Mouse (Mus musculus): Measurements from ENCODE around the gene Nell2.

Gene Nell2

GRCm38 (mm10) chr15:95527948-95528861 lies at the start of gene Nell2:
Gene Nell2 (minus strand): TSS chr15:95528559.
- DNase-seq (ENCODE audit: inconsistent ontology term): peak; percentile 62

- DNase-seq (ENCODE audit: inconsistent ontology term): peak; percentile 20
Measured at GRCm38 (mm10) chr15:95574661-95575060, 46.3 kb upstream of the Nell2 start.

GRCm38 (mm10) chr15:95569606-95570005 lies 41.2 kb upstream of the Nell2 start:
- no peak for DNase-seq (ENCODE audit: inconsistent ontology term)

- DNase-seq (ENCODE audit: inconsistent ontology term): no peak
Measured at GRCm38 (mm10) chr15:95565160-95565559, 36.8 kb upstream of the Nell2 start.

- DNase-seq (ENCODE audit: inconsistent ontology term): no peak
Measured at GRCm38 (mm10) chr15:95561303-95561702, 32.9 kb upstream of the Nell2 start.

DNA sequence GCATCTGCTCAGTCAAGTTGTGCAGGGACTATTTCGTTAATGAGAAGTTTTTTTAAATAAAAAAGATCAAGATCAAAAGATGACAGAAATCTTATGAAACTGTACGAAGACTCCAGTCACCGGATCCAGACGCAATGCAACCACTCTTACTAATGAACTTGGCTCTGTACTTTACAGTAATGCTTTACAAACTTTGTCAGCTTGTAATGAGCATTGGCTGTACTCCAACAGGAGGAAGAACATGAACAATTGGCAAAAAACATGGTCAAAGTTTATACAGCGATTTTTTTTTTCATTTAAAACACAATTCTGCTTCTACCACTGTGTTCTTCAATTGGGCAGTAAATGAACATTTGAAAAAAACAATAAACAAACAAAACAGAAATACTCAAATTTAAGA lies 21.7 kb upstream of the Nell2 start:
- DNase-seq (ENCODE audit: inconsistent ontology term): peak; percentile 55

GRCm38 (mm10) chr15:95542632-95543031 lies 14.3 kb upstream of the Nell2 start:
- no peak for DNase-seq (ENCODE audit: inconsistent ontology term)

DNA sequence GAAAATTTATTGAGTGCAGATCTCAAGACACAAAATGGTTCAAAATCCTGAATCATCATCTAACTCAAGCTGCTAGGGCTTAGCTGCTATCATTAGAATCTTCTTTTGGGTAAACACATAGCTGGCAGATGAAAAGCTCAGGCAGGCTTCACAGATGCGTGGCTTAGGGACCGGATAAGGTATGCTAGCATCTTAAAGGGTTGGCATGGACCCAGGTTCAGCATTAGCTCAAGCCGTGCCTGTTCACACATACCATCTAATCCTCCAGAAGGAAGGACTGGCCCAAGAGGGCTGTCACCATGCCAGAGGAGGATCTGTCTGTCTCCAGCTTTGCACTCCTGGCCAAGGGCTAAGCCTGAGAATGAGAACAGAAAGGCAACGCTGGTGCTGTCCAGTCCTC lies 8.4 kb upstream of the Nell2 start:
- no peak for DNase-seq (ENCODE audit: inconsistent ontology term)

DNA sequence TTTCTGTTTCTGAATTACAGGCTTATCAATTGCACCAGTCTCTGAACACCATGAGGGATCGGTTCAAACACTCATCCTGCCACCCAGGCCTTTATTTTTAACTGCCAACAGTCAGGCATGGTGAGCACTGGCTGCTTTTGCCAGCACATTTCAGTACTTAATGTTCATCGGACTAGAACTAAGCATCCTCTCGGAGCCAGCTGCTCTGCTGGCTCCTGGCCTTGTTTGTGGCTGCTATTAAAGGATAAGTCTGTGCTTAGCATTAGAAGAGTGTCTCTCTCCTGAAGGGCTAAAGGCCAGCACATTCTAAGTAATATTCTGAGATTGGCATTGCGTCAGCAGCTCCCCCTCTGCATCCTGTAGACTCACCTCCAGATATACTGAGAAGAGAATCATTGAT lies 7.9 kb upstream of the Nell2 start:
- peak; percentile 54 for DNase-seq (ENCODE audit: inconsistent ontology term)

DNA sequence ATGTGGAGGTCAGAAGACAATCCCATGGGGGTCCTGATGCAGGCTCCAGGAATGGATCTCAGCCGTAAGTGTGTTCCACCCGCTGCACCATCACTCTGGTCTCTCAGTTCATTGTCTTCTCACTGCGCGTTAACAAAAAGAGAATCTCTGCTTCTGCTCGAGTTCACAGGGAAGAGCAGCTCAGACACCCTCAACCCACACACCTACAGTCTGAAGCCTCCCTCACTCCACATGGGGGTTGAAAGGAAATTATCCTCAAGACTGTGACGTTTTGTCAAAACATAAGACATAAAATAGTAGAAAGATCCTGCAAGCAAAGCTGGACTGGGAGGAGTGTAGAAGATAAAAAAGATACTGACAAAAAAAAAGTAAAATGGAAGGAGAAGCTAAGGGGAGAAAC lies 6.3 kb upstream of the Nell2 start:
- DNase-seq (ENCODE audit: inconsistent ontology term): no peak

GRCm38 (mm10) chr15:95527461-95527947 lies 855 bp downstream of the Nell2 start:
- no peak for DNase-seq (ENCODE audit: inconsistent ontology term)

DNA sequence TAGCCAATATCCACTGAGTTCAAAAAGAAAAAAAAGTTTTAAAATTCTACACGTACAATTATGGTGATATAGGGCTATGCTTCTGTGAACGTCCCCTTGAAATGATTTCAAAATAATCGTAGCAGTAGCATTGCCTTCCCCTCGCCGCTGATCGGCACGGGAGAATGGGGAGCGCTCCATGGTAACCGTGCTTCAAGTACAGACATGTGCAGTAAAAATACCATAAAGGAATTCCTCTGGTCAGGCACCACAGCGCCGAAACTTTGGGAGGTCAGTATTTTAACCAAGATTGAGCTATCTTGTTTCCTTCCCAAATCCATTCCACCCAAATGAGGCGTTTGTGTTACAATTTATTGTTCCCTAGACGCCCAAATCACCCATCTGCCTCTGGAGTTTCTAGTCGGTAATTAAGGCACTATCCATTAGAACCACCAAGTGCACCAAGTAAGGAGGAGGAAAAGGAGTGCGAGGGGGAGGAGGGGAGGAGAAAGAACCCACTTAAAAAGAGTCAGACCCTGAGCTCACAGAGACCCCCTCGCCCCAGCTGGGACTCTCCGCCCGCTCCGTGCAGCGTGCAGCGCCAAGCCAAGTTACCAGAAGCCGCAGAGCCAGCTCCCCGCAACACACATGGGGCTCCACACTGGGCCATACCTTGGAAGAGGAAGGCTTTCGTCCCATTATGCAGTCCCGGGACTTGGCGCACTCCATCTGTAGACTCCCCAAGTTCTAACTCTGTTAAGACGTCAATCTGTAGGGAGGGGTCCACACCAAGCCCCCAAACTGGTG lies 1.5 kb downstream of the Nell2 start:
- no peak for DNase-seq (ENCODE audit: inconsistent ontology term)

GRCm38 (mm10) chr15:95525997-95526396 lies 2.4 kb downstream of the Nell2 start:
- no peak for DNase-seq (ENCODE audit: inconsistent ontology term)

- DNase-seq (ENCODE audit: inconsistent ontology term): no peak
Measured at GRCm38 (mm10) chr15:95518204-95518603, 10.2 kb downstream of the Nell2 start.

DNA sequence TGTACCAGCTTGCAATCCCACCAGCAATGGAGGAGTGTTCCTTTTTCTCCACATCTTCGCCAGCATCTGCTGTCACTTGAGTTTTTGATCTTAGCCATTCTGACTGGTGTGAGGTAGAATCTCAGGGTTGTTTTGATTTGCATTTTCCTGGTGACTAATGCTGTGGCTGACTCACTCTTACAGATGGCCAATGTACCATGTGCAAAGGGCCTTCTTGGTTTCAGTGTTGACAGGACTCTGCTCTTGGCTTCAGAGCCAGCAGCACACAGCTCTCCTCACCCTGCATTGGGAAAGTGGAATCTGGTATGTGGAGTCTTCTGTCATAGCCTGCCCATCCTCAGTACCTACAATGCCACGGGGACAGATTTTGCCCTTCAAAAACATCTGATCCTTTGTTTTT lies 15.1 kb downstream of the Nell2 start:
- DNase-seq (ENCODE audit: inconsistent ontology term): peak; percentile 46

- DNase-seq (ENCODE audit: inconsistent ontology term): no peak
Measured at GRCm38 (mm10) chr15:95495666-95496065, 32.7 kb downstream of the Nell2 start.

DNA sequence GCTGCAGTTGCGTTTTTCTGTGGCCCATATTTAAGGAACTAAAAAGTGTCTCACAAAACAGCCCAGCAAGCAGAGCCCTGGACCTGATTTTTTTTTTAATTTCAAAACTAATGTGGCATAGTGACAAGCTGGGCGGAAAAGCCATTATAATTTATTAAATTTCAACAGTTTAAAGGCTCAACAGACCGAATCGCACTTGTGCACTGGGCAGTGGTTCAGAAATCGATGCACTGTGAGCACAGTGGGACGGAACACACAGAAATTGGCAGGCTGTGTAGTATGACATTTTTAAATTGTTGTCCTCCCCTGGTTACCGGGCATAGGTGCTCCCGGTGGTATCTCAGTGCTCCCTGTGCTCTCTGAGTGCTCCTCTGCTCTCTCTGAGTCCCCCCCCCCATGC lies 33.2 kb downstream of the Nell2 start:
- no peak for DNase-seq (ENCODE audit: inconsistent ontology term)

DNA sequence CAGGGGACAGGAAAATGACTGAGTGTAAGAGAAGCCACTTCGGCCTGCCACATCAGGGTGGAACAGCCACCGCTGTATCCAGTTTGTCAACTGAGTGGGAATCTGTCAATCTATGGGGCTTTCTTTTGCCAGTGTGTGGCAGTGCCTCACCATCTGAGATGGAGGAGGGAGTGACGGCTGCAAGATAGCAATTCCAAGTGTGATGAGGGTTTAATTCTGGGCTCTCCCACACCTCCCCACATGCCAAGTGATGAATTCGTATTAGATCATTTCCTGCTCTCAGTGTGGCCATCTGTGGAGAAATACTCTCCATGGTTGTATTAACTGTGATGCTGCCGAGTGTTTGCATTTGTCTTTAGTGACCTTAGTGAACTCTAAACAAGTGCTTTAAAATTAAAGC lies 36.2 kb downstream of the Nell2 start:
- DNase-seq (ENCODE audit: inconsistent ontology term): no peak

GRCm38 (mm10) chr15:95489174-95489573 lies 39.2 kb downstream of the Nell2 start:
- no peak for DNase-seq (ENCODE audit: inconsistent ontology term)

GRCm38 (mm10) chr15:95487961-95488360 lies 40.4 kb downstream of the Nell2 start:
- DNase-seq (ENCODE audit: inconsistent ontology term): no peak

DNA sequence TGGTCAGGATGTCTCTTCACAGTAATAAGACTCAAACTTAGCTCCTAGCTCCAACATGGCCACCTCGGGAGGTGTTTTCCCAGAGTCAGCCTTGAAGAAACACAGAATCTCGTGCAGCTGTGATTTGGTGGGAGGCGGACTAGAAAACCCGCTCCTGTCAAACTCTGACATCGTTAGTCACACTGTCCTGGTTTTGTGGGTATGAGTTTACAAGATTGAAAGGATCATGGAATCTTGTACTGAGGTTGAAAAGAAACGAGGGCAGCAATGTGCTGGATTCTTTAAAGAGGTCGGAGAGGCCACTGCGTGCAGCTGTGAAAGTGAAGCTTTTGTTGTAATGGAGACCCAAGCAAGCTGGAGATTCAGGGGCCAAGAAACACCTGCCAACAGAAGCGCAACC lies 46.4 kb downstream of the Nell2 start:
- no peak for DNase-seq (ENCODE audit: inconsistent ontology term)

GRCm38 (mm10) chr15:95481585-95481984 lies 46.8 kb downstream of the Nell2 start:
- no peak for DNase-seq (ENCODE audit: inconsistent ontology term)

- peak; percentile 27 for DNase-seq (ENCODE audit: inconsistent ontology term)
Measured at GRCm38 (mm10) chr15:95476440-95476839, 51.9 kb downstream of the Nell2 start.
